Mouse (Mus musculus) left cerebral cortex, postnatal 14 days (tissue): ENCODE measurements around the gene Crk. TPM values are rescaled to one million over a fixed set of nuclear protein-coding genes. Genes with fewer than 3 reads are reported as not detected.
A peak's percentile ranks its signal among the peaks of the same experiment; 100 is the strongest.
"Not testable (repeated sequence)": the region's sequence is repeated elsewhere in the genome, so short reads cannot be mapped to it uniquely, and the experiment has no call there.

Source experiments
- DNase-seq, 2 experiments: peaks; one replicate each; pipeline ENCODE4 v3.0.0; 2021 to 2022; ENCODE audit warnings: low spot score in 2 of 2, mixed read lengths in 1 of 2
- intact Hi-C: fragments of 180-260 bp; cut with DNase I; formaldehyde crosslinking; loops from one replicate; pipeline ENCODE4 v1.15.1; 2025
- total RNA-seq, 2 experiments: library from RNA; stranded (reverse); gene quantifications; 2 replicates each; pipeline ENCODE4 v1.2.3; 2021

Crk gene
- total RNA-seq, 2 experiments from 2014 or later, result 119 to 132 TPM

DNA sequence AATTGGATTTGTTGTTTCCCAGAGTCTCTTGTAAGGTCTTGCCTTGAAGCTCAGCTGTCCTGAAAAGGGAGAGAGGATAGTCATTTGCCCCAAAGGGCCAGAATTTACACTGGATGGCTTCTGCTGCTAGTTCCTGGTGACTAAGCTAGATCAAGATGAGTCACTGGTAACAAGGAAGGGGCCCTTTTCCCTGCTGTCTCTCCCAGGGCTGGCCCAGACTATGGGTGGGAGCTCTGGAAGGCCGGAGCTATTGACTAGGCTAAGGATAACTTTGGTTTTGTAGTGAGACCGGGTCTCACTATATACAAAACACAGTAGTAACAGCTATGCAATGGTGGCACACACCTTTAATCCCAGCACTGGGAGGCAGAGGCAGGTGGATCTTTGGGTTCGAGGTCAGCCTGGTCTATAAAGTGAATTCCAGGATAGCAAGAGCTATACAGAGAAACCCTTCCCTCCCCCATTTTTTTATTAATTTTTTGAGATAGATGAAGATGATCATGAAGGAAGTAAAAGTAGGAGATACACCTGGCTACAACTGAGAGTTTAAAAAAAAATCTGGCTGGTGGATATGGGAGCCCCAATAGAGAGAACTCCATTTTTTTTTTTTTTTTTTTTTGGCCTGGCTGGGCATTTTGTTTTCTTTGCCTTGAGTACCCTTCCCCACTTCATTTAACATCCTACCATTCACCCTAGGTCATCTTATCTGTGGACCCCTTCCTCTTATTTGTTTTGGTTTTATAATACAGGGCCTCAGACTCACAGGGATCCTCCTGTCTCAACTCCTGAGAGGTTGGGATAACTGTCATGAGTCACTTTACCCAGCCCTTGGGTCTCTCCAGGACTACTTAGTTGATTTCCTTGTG, 945 bp upstream of the Crk start:
- no peak for DNase-seq
- intact Hi-C loops, result no loop called here

DNA sequence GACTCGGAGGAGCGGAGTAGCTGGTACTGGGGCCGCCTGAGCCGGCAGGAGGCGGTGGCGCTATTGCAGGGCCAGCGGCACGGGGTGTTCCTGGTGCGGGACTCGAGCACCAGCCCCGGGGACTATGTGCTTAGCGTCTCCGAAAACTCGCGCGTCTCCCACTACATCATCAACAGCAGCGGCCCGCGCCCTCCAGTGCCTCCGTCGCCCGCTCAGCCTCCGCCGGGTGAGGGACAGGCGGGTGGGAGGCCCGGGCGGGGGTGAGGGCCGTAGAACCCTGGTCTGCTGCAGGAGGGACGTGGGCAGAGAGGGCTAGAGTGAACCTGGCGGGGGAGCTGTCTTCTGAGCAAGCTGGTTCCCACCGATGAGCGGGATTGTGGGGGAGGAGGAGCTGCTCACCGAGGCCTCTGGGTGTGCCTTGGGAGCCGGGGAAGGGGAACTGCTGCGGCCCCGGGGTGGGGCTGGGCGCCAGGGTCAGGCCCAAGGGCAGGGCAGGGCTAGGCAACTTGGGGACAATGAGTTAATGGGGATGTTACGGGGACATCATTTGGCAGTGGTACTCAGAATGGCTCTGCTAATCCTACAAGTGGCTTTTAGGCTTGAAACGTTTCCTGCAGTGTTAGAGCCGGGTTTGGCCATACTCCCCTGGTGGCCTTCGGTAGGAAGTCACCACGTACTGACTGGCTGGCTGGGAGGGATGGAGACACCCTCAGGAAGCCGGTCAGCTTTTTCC, 546 bp downstream of the Crk start:
- peak in 1 of 2 experiments; percentile 69 for DNase-seq
- intact Hi-C loops, result no loop called here

DNA sequence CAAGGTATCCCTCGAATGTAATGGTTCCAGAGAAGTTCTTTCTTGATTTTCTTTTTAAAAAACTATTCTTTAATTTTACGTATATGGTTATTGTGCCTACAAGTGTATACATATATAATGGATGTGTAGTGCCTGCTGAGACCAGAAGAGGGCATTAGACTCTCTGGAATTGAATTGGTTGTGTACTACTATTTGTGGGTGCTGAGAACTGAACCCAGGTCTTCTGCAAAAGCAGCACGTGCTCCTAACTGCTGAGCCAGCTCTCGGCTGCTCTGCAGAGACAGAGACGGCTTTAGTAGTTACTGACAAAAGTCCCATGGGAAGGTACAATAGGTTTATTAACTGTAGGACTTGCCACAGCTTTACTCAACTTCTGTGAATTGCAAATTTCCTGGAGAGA, 5.4 kb downstream of the Crk start:
- intact Hi-C loops, result no loop called here
- DNase-seq, result no peak

DNA sequence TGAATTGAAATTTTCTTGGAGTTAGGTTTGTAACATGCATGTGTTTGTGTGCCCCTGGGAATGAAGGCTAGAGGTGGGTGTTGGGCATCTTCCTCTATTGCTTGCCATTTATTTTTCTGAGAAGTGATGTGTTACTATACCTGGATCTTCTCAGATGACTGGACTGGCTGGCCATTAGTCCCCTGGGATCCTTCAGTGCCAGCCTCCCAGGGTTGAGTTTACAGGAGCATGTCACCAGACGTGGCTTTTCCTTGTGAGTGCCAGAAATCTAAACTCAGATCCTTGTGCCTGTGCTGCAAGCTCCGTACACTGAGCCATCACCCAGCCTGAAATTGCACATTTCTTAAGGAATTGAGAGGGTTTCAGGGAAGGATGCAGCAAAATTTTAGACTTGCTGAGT, 5.9 kb downstream of the Crk start:
- intact Hi-C loops, result no loop called here

DNA sequence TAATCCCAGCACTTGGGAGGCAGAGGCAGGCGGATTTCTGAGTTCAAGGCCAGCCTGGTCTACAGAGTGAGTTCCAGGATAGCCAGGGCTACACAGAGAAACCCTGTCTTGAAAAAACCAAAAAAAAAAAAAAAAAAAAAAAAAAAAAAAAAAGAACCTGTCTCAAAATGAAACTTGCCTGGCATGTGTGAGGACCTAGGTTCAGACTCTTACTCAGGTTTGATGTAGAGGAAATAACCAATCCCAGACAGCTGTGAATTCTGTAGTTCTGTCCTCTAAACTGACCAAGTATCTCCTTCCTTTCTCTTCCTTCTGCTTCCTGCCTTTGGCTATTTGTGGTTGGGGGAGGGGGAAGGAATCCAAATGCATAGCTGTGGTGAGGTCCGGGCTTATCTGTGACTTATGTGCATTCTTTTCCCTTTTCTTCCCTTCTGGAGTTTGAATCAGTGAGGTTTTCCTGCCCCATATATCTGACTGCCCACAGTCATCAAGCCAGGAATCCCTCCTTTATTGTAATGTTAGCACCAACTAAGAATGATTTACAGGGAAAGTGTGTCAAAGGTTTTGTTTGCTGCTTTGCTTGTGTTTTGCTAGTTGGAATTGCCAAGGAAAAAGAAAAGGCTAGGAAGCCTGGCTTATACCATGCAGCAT, 8.4 kb downstream of the Crk start:
- intact Hi-C loops, result no loop called here
- no peak for DNase-seq

More for the DNA sequence above, 5.9 kb downstream of the Crk start:
- no peak for DNase-seq

DNA sequence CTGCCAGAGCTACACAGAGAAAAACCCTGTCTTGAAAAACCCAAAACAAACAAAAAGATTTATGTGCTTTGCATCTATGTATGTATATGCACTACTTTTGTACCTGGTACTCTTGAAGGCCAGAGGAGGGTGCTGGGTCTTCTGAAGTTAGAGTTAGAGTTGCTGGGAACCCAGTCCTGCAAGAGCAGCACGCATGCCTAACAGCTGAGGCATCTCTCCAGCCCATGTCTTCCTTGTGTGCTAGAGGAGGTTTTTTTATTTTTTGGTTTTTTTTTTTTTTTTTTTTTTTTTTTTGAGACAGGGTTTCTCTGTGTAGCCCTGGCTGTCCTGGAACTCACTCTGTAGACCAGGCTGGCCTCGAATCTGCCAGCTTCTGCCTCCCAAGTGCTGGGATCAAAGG, 9.1 kb downstream of the Crk start:
- no peak for DNase-seq
- intact Hi-C loops, result no loop called here

DNA sequence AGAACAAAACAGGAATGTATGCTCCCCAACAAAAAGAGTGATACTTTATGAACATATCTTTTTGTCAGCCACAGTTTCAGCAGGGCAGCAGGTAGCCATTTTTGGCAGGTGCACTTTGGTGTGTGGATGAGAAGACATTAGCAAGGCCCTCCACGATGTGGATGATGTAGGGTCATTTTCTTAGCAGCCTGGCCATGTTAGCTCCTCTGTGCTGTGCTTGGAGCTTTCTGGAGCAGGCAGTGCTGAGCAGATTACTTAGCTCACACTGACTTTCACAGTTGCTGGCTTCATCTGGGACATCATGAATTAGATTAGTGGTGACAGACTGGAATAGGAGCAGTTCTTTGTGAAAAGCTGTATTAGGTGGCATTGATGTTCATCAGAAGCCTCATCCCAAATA, 10.9 kb downstream of the Crk start:
- intact Hi-C loops, result no loop called here
- DNase-seq, result no peak

DNA sequence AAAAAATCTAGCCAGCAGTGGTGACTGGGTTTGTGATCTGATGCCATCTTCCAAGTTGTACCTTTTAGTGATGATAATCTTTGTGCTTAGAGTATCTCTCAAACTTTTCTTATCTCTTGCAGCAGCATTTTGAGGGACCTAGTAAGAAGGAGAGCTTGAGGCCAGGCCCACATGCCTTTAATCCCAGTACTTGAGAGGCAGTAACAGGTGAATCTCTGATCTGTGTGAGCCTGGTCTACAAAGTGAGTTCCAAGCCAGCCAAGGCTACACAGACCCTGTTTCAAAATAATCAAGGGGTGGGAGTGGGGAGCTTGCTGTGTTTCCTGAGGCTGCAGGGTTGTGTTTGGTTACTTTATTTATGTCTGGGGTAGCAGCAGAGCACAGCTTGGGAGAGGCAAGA, 12.0 kb downstream of the Crk start:
- no peak for DNase-seq
- intact Hi-C loops, result no loop called here

DNA sequence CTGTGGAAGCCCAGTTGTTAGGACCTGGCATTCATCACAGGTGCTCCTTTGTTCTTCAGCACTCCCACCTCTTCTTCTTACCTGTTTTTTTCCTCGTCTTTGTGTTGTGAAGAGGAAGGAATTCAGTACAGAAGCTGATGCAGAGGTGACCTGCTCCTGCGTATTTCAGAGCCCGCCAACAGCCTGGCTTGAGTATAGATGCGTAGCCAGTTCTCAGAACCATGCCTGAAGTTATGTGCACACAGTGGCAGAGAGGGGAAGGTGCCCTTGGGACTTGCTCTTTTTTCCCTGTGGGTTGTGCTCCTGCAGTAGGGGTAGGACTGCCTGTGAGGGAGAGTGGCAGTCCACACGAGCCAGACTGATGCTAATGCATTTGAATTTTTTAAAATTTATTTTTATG, 14.5 kb downstream of the Crk start:
- no peak for DNase-seq
- intact Hi-C loops, result no loop called here

DNA sequence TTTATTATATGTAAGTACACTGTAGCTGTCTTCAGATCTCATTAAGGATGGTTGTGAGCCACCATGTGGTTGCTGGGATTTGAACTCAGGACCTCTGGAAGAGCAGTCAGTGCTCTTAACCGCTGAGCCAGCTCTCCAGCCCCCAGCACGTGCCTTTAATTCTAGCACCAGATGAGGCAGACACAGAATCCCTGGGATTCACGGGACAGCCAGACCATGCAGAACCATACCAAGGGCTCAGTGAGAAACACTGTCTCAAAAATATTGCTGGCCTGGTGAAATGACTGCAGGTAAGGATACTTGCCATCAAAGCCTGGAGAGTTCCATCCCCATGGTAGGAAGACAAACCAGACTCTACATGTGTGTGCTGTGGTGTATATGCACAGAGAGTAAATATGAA, 18.4 kb downstream of the Crk start:
- DNase-seq, intact Hi-C loops: not testable (repeated sequence)

DNA sequence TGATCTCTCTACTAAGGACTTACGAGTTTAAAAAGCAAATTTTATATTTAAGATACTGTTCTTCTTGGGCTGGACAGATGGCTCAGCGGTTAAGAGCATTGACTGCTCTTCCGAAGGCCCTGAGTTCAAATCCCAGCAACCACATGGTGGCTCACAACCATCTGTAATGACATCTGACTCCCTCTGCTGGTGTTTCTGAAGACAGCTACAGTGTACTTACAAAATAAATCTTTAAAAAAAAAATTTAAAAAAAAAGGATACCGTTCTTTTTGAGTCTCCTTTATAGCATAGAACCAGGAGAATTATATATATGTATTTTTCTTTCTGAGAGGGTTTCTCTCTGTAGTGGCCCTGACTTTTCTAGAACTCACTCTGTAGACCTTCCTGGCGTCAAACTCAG, 21.5 kb downstream of the Crk start:
- DNase-seq, result no peak
- intact Hi-C loops, result no loop called here

DNA sequence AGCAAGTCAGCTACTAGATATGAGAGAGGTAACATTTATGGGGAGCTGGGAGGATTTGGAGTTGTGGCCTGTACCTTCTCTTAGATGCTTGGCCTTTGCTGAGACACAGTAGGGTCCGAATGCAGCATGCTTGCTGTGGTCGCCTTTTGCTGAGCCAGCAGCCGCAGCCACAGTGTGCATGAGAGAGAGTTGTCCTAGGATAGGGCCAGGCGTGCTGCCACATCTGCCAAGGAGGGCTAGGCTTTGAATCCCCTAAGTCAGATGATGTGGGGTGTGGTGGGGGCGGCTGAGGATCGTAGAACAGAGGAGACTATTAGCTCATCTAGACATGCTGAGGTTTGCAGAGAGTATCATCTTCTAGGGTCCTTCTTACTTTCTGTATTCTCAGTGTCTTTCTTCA, 23.7 kb downstream of the Crk start:
- no peak for DNase-seq
- intact Hi-C loops, result no loop called here

DNA sequence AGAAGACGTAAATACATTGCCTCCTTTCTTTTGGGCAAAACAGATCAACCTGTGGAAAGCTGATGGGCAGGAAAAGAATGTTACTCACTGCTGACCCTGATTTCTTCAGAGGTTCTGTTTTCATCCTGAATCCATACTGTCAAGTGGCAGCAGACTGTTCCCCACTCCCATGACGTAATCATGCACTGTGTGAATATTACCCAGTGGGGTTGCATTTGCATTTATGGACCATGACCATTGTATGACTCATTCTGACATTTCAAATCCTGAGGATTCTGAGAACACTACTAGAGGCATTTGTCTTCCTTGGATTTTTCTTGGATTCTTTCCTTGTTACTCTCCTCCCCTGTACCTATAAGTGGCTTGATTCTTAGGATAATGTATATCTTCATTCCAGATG, 24.7 kb downstream of the Crk start:
- DNase-seq, result no peak
- intact Hi-C loops, result no loop called here

DNA sequence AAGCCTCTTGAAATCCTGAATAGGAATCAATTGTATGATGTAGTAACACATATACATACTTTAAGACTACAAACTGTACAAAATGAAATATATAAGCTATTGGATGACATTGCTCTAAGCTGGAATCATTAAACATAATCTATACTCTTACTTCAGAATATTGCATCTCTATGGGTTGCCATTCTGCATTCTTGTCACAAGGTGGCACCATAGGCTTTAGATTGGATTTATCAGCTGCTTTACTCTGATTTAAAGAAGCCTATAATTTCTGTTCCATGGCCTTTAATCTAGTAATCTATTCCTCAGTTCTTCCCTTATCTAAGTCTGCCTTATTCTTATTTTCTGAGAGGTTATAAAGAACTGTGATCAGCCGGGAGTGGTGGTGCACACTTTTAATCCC, 34.9 kb downstream of the Crk start:
- intact Hi-C loops, result no loop called here
- DNase-seq, result peak in 1 of 2 experiments; percentile 35

DNA sequence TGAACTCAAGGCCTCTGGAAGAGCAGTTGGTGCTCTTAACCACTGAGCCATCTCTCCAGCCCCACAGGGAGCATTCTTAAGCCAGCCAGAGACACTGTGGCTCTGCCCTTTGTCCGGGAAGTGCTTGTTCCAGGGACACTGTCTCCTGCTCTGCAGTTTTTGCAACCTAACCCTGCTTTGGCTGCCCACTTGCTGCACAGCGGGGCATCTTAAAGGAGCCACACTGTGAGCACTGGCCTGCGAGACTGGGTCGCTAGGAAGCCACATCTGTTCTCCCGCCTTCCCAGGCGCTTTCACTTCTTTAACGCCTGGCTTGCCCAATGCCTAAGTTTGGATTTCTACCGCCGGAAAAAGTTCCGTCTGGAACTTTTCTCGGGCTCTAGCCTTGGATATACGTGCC, 36.5 kb downstream of the Crk start:
- intact Hi-C loops, result no loop called here

DNA sequence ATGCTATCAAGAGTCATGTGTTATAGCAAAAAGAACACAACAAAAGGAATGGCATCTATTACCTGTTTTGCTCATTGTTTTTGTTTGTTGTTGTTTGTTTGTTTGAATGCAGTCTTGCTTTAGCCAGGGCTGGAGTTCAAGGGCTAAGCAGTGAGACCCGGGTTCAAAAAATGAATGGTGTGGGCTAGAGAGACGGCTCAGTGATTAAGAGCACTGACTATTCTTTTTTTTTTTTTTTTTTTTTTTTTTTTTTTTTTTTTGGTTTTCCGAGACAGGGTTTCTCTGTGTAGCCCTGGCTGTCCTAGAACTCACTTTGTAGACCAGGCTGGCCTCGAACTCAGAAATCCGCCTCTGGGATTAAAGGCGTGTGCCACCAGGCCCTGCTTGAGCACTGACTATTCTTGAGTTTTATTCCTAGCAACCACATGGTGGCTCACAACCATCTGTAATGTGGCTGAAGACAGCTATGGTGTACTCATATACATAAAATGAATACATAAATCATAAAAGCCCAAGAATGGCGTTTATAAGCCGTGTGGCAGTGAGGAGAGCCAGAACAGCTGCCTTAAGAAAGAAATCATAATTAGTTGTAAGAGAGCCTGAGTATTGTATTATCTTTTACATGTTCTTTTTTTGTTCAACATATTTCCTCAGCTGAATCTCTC, 37.7 kb downstream of the Crk start:
- intact Hi-C loops, result no loop called here
- no peak for DNase-seq

More for the DNA sequence above, 36.5 kb downstream of the Crk start:
- no peak for DNase-seq

DNA sequence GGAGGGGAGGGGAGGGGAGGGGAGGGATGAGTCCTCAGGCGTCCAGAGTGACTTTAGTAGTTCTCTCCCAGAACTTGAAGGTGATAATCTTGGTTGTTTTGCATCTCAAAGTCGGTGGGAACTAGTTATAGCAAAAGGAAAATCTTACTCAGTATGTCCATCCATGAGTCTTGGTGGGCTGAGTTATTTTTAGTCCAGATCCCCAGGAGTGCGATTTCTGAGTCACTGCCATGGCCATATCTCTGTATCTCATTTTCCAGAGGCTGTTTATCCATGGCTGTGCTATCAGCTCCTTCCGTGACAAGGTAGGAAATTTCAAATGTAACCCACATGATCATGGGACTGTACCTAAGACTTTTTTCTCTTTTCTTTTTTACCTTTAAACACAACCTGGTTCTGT, 43.3 kb downstream of the Crk start:
- intact Hi-C loops, result no loop called here

DNA sequence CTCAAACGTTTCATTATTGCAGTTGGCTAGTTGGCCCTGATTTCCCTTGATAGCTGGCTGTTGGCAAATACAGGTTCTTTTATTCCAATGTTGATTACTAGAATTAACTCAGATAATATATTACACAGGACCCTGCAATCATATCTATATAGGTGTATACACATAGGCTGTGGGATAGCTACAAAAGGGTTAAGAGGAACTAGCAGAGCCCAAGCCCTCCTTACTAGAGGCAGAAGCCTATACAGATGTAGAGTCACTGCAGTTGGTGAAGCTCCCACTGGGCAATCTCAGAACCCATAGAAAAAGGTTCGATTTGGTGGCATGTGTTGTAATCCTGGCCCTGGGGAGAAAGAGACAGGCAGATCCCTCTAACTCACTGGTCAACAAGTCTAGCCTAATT, 48.1 kb downstream of the Crk start:
- intact Hi-C loops, result no loop called here
- no peak for DNase-seq

More for the DNA sequence above, 43.3 kb downstream of the Crk start:
- no peak for DNase-seq

DNA sequence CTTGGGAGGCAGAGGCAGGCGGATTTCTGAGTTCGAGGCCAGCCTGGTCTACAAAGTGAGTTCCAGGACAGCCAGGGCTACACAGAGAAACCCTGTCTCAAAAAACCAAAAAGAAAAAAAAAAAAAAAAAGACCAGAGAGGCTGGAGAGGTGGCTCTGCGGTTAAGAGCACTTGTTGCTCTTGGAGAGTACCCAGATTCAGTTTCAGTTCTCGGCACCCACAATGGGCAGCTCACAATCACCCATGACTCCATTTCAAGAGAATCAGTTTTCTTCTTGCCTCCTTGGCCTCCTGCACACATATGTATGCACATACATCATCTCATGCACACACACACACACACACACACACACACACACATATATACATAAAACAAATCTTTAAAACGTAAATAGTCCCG, 48.6 kb downstream of the Crk start:
- intact Hi-C loops, DNase-seq: not testable (repeated sequence)
